Mouse (Mus musculus) liver, postnatal 0 days (tissue): ENCODE measurements around the gene Trmt10b. TPM values are rescaled to one million over a fixed set of nuclear protein-coding genes. Genes with fewer than 3 reads are reported as not detected.

ENCODE experiments used
- ATAC-seq: fragments of 200-750 bp; cut with Nextera tagmentation; 2 replicates; pipeline ENCODE4 v1.8.0; 2017; ENCODE audit warnings: mild to moderate bottlenecking, moderate library complexity
- DNase-seq: peaks from one replicate; pipeline ENCODE4 v3.0.0-alpha.2; 2016
- H3K27ac ChIP-seq: fragments of 300-500 bp; sonication (generic); 2 replicates; pipeline ENCODE4 v1.5.1; 2014; ENCODE audit warnings: antibody characterized with exemption, moderate library complexity, mild to moderate bottlenecking, low read depth
- H3K27me3 ChIP-seq: fragments of 300-500 bp; sonication (generic); 2 replicates; pipeline ENCODE4 v1.6.1; 2014; ENCODE audit warnings: low read length, control low read depth, mixed read lengths; ENCODE audit not compliant: insufficient read depth
- H3K36me3 ChIP-seq: fragments of 300-500 bp; sonication (generic); replicated peaks from 2 replicates; pipeline ENCODE4 v1.6.1; 2014; ENCODE audit warnings: mild to moderate bottlenecking, control low read depth, low read length, moderate library complexity, mixed read lengths; ENCODE audit not compliant: insufficient read depth
- H3K4me1 ChIP-seq: fragments of 300-500 bp; sonication (generic); 2 replicates; pipeline ENCODE4 v1.6.1; 2014; ENCODE audit warnings: antibody characterized with exemption, mild to moderate bottlenecking, control low read depth; ENCODE audit not compliant: insufficient read depth
- H3K4me2 ChIP-seq: fragments of 300-500 bp; sonication (generic); 2 replicates; pipeline ENCODE4 v1.6.1; 2014; ENCODE audit warnings: low read depth, mild to moderate bottlenecking, low read length, moderate library complexity, mixed read lengths
- H3K4me3 ChIP-seq: fragments of 300-500 bp; sonication (generic); 2 replicates; pipeline ENCODE4 v1.5.1; 2014; ENCODE audit warnings: low read depth, low read length
- H3K9ac ChIP-seq: fragments of 300-500 bp; sonication (generic); replicated peaks from 2 replicates; pipeline ENCODE4 v1.6.1; 2014; ENCODE audit warnings: mild to moderate bottlenecking, moderate library complexity
- H3K9me3 ChIP-seq: fragments of 300-500 bp; sonication (generic); 2 replicates; pipeline ENCODE4 v1.6.1; 2016; ENCODE audit warnings: mild to moderate bottlenecking, control low read depth, low read length, mixed read lengths
- CTCF ChIP-seq: sonication (generic); IDR thresholded peaks from 2 replicates; pipeline ENCODE4 v1.5.1; 2016; ENCODE audit warnings: antibody characterized with exemption, low read depth
- EP300 ChIP-seq: IDR thresholded peaks from 2 replicates; pipeline ENCODE4 v1.6.1; 2016; ENCODE audit warnings: antibody characterized with exemption, low read depth, mild to moderate bottlenecking
- WGBS: fragments of 180-500 bp; shearing (Covaris S2); extraction: QIAGEN DNeasy Blood & Tissue Kit; methylation state at CpG from one replicate; pipeline ENCODE4 v1.1.7; 2014; ENCODE audit not compliant: insufficient replicate concordance; 5-methylcytosine and 5-hydroxymethylcytosine counted together
- polyA plus RNA-seq: library from polyadenylated mRNA; unstranded; fragments of >200 nt; fragmentation: Nextera tagmentation; extraction: Ambion mirVana; gene quantifications from 2 replicates; pipeline ENCODE4 v1.2.1, GENCODE M21; 2015

Trmt10b gene
- polyA plus RNA-seq: 4.2 and 4.3 TPM in 2 replicates

DNA sequence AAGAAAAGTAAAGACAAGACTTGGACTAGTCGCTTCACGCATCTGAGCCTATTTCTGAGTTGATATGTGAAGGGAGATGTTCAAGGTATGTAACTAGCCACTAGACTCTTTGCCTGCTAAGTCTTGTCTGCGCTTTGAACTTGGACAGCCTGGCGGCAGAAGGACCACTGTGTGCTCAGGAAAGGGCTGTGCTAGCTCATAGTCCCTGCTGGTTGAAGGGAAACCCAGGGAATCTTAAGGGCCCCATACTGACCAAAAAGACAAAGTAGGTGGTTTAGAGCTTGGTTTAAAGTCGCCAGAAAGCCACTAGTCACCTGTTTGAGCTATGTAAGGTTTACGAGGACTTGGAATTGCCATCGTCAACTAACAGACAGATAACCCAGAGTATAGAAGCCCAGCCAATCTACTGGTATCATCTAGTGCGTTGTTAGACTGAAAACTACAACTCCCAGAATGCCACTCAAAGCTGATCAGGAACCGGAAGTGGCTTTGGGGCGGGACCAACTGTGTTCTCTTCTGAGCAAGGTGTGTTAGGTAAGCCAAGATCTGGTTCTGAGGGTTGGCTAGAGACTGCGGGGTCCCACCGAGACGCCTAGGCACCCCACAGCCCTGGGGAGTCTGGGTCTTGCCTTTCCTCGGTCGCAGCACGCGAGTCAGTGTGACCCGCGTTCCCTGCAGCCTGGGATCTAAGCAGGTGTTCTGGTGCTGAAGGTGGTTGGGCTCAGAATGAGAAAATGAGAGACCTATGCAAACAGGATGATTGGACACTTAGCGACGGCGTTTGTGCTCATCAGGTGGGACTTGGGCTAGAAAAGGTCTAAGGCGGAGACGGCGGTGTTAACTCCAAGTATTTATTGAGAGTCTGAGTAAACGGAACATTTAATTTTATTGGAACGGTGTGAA is at the start of gene Trmt10b:
TSS of gene Trmt10b (plus strand) at position 466 of the 903 bp plus-strand sequence.
- TF ChIP-seq EP300 (no peak), CTCF (no peak)
- H3K9ac ChIP-seq: peak within 1 kb of the TSS; percentile 69
- peaks cover 9% of the 10 kb centered on the region for H3K4me1 ChIP-seq
- no peak within 1 kb of the TSS for H3K27ac ChIP-seq
- H3K27me3 ChIP-seq: no peaks in the 10 kb centered on the region
- DNase-seq: peak; percentile 84
- H3K4me3 ChIP-seq: peak within 1 kb of the TSS; percentile 69
- no peaks in the 10 kb centered on the region for H3K9me3 ChIP-seq
- ATAC-seq: peak; percentile 87
- peaks cover 7% of the 10 kb centered on the region for H3K36me3 ChIP-seq
- H3K4me2 ChIP-seq: peak within 1 kb of the TSS; percentile 84
- 15% methylated on average over 27 of the region's 27 CpGs for WGBS

GRCm38 (mm10) chr4:45251265-45251664 is 45.7 kb upstream of the Trmt10b start:
- no peak for ATAC-seq
- Histone ChIP-seq H3K4me3 (no peak overlapping the region), H3K9ac (no peak overlapping the region), H3K9me3 (no peaks in the 10 kb centered on the region), H3K27ac (no peak overlapping the region), H3K36me3 (no peaks in the 10 kb centered on the region), H3K27me3 (0 out of 2 replicates have a peak, but pooled peaks cover 2% of the 10 kb centered on the region), H3K4me2 (no peak overlapping the region), H3K4me1 (no peaks in the 10 kb centered on the region)
- WGBS: 84% methylated on average over 8 of the region's 8 CpGs
- TF ChIP-seq EP300: no peak
- TF ChIP-seq CTCF: no peak
- DNase-seq: no peak

- Histone ChIP-seq H3K9me3 (no peaks in the 10 kb centered on the region), H3K27me3 (0 out of 2 replicates have a peak, but pooled peaks cover 2% of the 10 kb centered on the region), H3K4me1 (no peaks in the 10 kb centered on the region), H3K4me3 (no peak overlapping the region), H3K36me3 (no peaks in the 10 kb centered on the region), H3K4me2 (no peak overlapping the region), H3K27ac (no peak overlapping the region), H3K9ac (no peak overlapping the region)
- no peak for ATAC-seq
- WGBS: 71% methylated on average over 9 of the region's 9 CpGs
- DNase-seq: no peak
- TF ChIP-seq CTCF (no peak), EP300 (no peak)
Observed at GRCm38 (mm10) chr4:45252861-45253262, 44.1 kb upstream of the Trmt10b start.

DNA sequence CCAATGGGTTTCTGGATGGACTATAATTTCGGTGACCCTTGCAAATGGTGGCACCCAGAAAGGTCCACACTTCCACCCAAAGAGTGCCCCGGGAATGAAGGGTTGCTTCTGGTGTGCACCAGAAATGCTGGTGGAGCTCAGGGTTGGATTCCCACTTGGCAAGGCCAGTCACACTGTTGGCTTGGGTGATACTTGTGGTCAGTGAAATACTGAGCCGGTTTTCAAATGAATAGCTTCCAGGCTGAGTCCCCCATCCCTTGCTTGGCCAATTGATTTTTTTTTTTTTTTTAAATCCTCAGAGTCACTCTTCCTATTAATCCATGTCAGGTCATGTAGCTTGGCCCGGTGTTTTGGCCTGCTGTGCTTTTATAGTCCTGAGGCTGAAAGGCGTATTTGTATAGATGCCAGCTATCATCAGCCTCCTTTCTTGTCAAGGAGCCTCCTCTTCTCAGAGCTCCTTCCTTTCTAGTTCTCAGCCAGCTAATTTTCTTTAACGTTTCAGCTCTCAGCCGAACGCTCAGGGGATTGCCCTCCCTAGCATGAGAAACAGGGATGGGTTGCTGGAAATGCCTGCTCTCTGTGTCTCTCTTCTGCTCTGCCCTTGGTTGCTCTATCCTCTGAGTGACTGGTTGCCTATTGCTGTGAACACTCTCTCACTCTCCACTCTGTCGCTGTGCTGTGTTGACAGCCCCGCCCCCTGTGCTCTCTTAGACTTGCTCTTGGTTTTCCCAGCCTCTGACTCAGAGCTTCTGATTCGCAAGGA is 42.9 kb upstream of the Trmt10b start:
- no peak overlapping the region for H3K9ac ChIP-seq
- no peak for ATAC-seq
- H3K36me3 ChIP-seq: no peaks in the 10 kb centered on the region
- H3K4me2 ChIP-seq: no peak overlapping the region
- H3K4me1 ChIP-seq: no peaks in the 10 kb centered on the region
- H3K27ac ChIP-seq: no peak overlapping the region
- TF ChIP-seq CTCF (no peak), EP300 (no peak)
- 52% methylated on average over 11 of the region's 11 CpGs for whole genome bisulfite sequencing
- 0 out of 2 replicates have a peak, but pooled peaks cover 2% of the 10 kb centered on the region for H3K27me3 ChIP-seq
- H3K4me3 ChIP-seq: no peak overlapping the region
- H3K9me3 ChIP-seq: no peaks in the 10 kb centered on the region
- no peak for DNase-seq

DNA sequence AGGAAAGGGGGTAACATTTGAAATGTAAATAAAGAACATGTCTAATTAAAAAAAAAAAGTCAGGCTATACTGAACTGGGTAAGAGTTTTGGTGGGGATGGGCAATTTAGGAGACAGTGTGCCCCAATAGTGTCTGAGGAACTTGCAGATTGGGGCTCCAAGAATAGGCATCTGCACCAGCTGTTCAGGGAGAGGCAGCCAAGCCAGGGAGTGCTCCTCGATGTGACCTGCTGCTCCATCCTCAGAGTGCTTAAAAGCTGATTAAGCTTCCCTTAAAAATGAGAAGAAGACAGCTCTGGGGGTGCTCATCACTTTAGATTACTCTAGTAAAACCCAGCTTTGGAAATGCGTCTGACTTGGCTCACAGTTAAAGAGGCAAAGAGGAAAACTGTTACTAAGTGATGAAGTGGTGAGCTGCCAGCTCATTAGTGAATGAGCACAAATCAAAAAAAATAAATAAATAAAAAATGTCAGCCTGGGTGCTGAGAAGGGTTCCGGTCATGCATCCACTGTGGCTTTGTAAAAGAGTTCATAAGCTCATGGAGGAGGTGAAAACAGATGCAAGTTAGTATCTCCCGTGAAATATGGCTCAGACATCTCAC is 37.6 kb upstream of the Trmt10b start:
- H3K9me3 ChIP-seq: no peaks in the 10 kb centered on the region
- no peak for TF ChIP-seq CTCF
- ATAC-seq (no peak), DNase-seq (no peak)
- no peaks in the 10 kb centered on the region for H3K36me3 ChIP-seq
- H3K4me1 ChIP-seq: no peaks in the 10 kb centered on the region
- H3K27me3 ChIP-seq: 0 out of 2 replicates have a peak, but pooled peaks cover 2% of the 10 kb centered on the region
- no peak overlapping the region for H3K4me3 ChIP-seq
- no peak overlapping the region for H3K4me2 ChIP-seq
- no peak overlapping the region for H3K9ac ChIP-seq
- WGBS: 59% methylated on average over 4 of the region's 4 CpGs
- H3K27ac ChIP-seq: no peak overlapping the region

GRCm38 (mm10) chr4:45261551-45261950 is 35.4 kb upstream of the Trmt10b start:
- H3K27me3 ChIP-seq: no peaks in the 10 kb centered on the region
- no peak overlapping the region for H3K4me3 ChIP-seq
- no peak overlapping the region for H3K9ac ChIP-seq
- ATAC-seq (no peak), DNase-seq (no peak)
- TF ChIP-seq CTCF (no peak), EP300 (no peak)
- WGBS: 84% methylated on average over 4 of the region's 4 CpGs
- H3K4me2 ChIP-seq: no peak overlapping the region
- H3K36me3 ChIP-seq: no peaks in the 10 kb centered on the region
- H3K27ac ChIP-seq: no peak overlapping the region
- no peaks in the 10 kb centered on the region for H3K4me1 ChIP-seq
- no peaks in the 10 kb centered on the region for H3K9me3 ChIP-seq
